Mouse (Mus musculus) small intestine, adult 2 months (tissue): ENCODE results near the gene Golga4.

Experiments
- CTCF ChIP-seq: fragments of 200-500 bp; IDR thresholded peaks from 2 replicates; pipeline ENCODE4 v1.5.1; 2012; ENCODE audit warnings: low read depth, mild to moderate bottlenecking, control low read depth, inconsistent platforms, low read length, moderate library complexity, mixed read lengths; ENCODE audit not compliant: insufficient replicate concordance, insufficient read length; ENCODE audit errors: extremely low read depth
- POLR2A ChIP-seq: fragments of 200-500 bp; IDR thresholded peaks from 2 replicates; pipeline ENCODE4 v1.6.1; 2012; ENCODE audit warnings: low read depth, mild to moderate bottlenecking, control low read depth, inconsistent platforms, low read length, moderate library complexity

DNA sequence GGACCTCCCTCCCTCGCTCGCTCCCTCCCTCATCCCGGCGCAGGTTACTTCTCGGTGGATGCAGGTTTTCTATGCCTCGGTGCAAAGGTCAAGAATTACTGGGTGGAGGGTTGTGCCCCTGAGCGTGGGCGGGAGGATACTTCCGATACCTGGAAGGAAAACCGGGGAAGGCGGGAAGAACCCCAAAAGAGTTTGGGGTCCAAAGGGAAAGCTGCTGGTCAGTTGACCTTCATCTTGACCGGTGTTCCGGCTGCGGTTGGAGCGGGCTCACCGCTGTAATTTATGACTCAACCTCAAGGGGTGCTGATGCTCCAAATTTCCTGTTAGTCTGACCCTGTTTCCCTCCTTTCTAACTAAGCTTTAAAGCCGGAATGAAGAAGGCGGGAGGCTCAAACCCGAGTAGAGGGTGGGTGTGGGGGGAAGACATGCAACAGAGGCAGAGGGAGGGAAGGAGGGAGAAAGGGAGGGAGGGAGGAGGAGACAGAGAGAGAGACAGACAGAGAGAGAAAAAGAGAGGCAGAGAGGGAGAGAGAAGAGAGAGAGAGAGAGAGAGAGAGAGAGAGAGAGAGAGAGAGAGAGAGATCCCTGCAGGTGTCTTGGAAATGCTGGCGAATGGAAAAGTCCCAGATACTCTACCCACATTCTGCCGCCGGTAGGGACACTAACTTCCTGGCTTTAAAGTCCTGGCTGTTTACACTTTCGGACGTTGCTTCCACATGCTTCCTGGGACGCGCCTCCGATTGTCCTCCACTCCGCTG is 17.8 kb upstream of the Golga4 start:
- TF ChIP-seq CTCF, result peak; percentile 45; the same call in 1 of the 2 replicates
- no peak for TF ChIP-seq POLR2A
